Mouse (Mus musculus): ENCODE measurements around the gene P4hb. TPM values are rescaled to one million over a fixed set of nuclear protein-coding genes. Genes with fewer than 3 reads are reported as not detected.

P4hb gene
- polyA plus RNA-seq, 1 experiment from 2014 or later = 425 TPM

GRCm38 (mm10) chr11:120576365-120576981, 3.4 kb upstream of the P4hb start:
- no peak overlapping the region for H3K4me3 ChIP-seq
- peaks cover 26% of the 10 kb centered on the region for H3K36me3 ChIP-seq
- no peak for ATAC-seq (ENCODE audit: low FRiP score, low read depth)
- H3K27me3 ChIP-seq (replicated peaks) = no peaks in the 10 kb centered on the region
- WGBS = 85% methylated on average over 3 of the region's 3 CpGs
- peaks cover 42% of the 10 kb centered on the region for H3K4me1 ChIP-seq
- H3K9me3 ChIP-seq = no peaks in the 10 kb centered on the region
- H3K4me2 ChIP-seq (replicated peaks) = no peak overlapping the region
- H3K9ac ChIP-seq = no peak overlapping the region
- no peak overlapping the region for H3K27ac ChIP-seq

GRCm38 (mm10) chr11:120575940-120576339, 2.9 kb upstream of the P4hb start:
- Histone ChIP-seq H3K4me3 (no peak overlapping the region), H3K36me3 (peaks cover 31% of the 10 kb centered on the region), H3K4me1 (peaks cover 47% of the 10 kb centered on the region), H3K9me3 (no peaks in the 10 kb centered on the region), H3K9ac (no peak overlapping the region), H3K4me2 (replicated peaks) (no peak overlapping the region), H3K27ac (no peak overlapping the region), H3K27me3 (replicated peaks) (no peaks in the 10 kb centered on the region)
- ATAC-seq (ENCODE audit: low FRiP score, low read depth) = no peak

- Histone ChIP-seq H3K4me1 (peaks cover 45% of the 10 kb centered on the region), H3K4me2 (replicated peaks) (no peak overlapping the region), H3K27ac (no peak overlapping the region), H3K4me3 (no peak overlapping the region), H3K36me3 (peaks cover 40% of the 10 kb centered on the region), H3K9me3 (no peaks in the 10 kb centered on the region), H3K9ac (no peak overlapping the region), H3K27me3 (replicated peaks) (no peaks in the 10 kb centered on the region)
- WGBS = 77% methylated on average over 2 of the region's 2 CpGs
- ATAC-seq (ENCODE audit: low FRiP score, low read depth) = no peak
Measured at GRCm38 (mm10) chr11:120575046-120575445, 2.0 kb upstream of the P4hb start.

GRCm38 (mm10) chr11:120574278-120574600, 1.2 kb upstream of the P4hb start:
- WGBS = 53% methylated on average over 5 of the region's 5 CpGs
- no peak overlapping the region for H3K27ac ChIP-seq
- peaks cover 37% of the 10 kb centered on the region for H3K4me1 ChIP-seq
- peak overlapping the region; percentile 77; the same call in 1 of the 2 replicates for H3K9ac ChIP-seq
- peaks cover 38% of the 10 kb centered on the region for H3K36me3 ChIP-seq
- H3K9me3 ChIP-seq = no peaks in the 10 kb centered on the region
- ATAC-seq (ENCODE audit: low FRiP score, low read depth) = no peak
- H3K4me2 ChIP-seq (replicated peaks) = peak overlapping the region; percentile 94
- no peaks in the 10 kb centered on the region for H3K27me3 ChIP-seq (replicated peaks)
- 0 out of 2 replicates have a peak overlapping the region, but pooled peaks have one; percentile 98 for H3K4me3 ChIP-seq

- under 1% methylated on average over 23 of the region's 23 CpGs for WGBS
- no peak; the same call in 1 of the 2 replicates for ATAC-seq (ENCODE audit: low FRiP score, low read depth)
Measured at GRCm38 (mm10) chr11:120573585-120574277, 678 bp upstream of the P4hb start.

GRCm38 (mm10) chr11:120572417-120572751, 669 bp downstream of the P4hb start:
- peak; percentile 49 for ATAC-seq (ENCODE audit: low FRiP score, low read depth)
- Histone ChIP-seq H3K27ac (peak overlapping the region; percentile 72; the same call in 1 of the 2 replicates), H3K9me3 (no peaks in the 10 kb centered on the region), H3K36me3 (peaks cover 35% of the 10 kb centered on the region), H3K4me3 (peak overlapping the region; percentile 98), H3K27me3 (replicated peaks) (no peaks in the 10 kb centered on the region), H3K9ac (peak overlapping the region; percentile 96), H3K4me1 (peaks cover 25% of the 10 kb centered on the region), H3K4me2 (replicated peaks) (peak overlapping the region; percentile 94)
- WGBS = under 1% methylated on average over 23 of the region's 24 CpGs

More at GRCm38 (mm10) chr11:120573585-120574277, 678 bp upstream of the P4hb start:
- Histone ChIP-seq H3K4me2 (replicated peaks) (peak overlapping the region; percentile 94), H3K36me3 (peaks cover 35% of the 10 kb centered on the region), H3K4me1 (peaks cover 31% of the 10 kb centered on the region), H3K4me3 (peak overlapping the region; percentile 98), H3K9ac (peak overlapping the region; percentile 77), H3K27ac (peak overlapping the region; percentile 76; the same call in 1 of the 2 replicates), H3K9me3 (no peaks in the 10 kb centered on the region), H3K27me3 (replicated peaks) (no peaks in the 10 kb centered on the region)

- H3K27me3 ChIP-seq (replicated peaks) = no peaks in the 10 kb centered on the region
- 0 out of 2 replicates have a peak overlapping the region, but pooled peaks have one; percentile 72 for H3K27ac ChIP-seq
- peak overlapping the region; percentile 96 for H3K9ac ChIP-seq
- peak overlapping the region; percentile 94 for H3K4me2 ChIP-seq (replicated peaks)
- peaks cover 25% of the 10 kb centered on the region for H3K4me1 ChIP-seq
- ATAC-seq (ENCODE audit: low FRiP score, low read depth) = no peak
- peaks cover 39% of the 10 kb centered on the region for H3K36me3 ChIP-seq
- 18% methylated on average over 11 of the region's 11 CpGs for WGBS
- H3K9me3 ChIP-seq = no peaks in the 10 kb centered on the region
- peak overlapping the region; percentile 98 for H3K4me3 ChIP-seq
Measured at GRCm38 (mm10) chr11:120571754-120572416, 1.2 kb downstream of the P4hb start.

GRCm38 (mm10) chr11:120571122-120571521, 1.9 kb downstream of the P4hb start:
- Histone ChIP-seq H3K27ac (no peak overlapping the region), H3K27me3 (replicated peaks) (no peaks in the 10 kb centered on the region), H3K4me3 (peak overlapping the region; percentile 98; the same call in 1 of the 2 replicates), H3K4me2 (replicated peaks) (peak overlapping the region; percentile 94), H3K9me3 (no peaks in the 10 kb centered on the region), H3K4me1 (peaks cover 25% of the 10 kb centered on the region), H3K36me3 (peaks cover 46% of the 10 kb centered on the region), H3K9ac (peak overlapping the region; percentile 45; the same call in 1 of the 2 replicates)
- WGBS = 81% methylated on average over 3 of the region's 3 CpGs
- ATAC-seq (ENCODE audit: low FRiP score, low read depth) = no peak

GRCm38 (mm10) chr11:120568324-120568723, 4.7 kb downstream of the P4hb start:
- Histone ChIP-seq H3K36me3 (peaks cover 72% of the 10 kb centered on the region), H3K4me3 (no peak overlapping the region; the same call in 1 of the 2 replicates), H3K27me3 (replicated peaks) (no peaks in the 10 kb centered on the region), H3K4me2 (replicated peaks) (no peak overlapping the region), H3K4me1 (peaks cover 15% of the 10 kb centered on the region), H3K27ac (no peak overlapping the region), H3K9ac (no peak overlapping the region), H3K9me3 (no peaks in the 10 kb centered on the region)
- ATAC-seq (ENCODE audit: low FRiP score, low read depth) = no peak
- WGBS = 95% methylated on average over 6 of the region's 6 CpGs

GRCm38 (mm10) chr11:120565114-120565513, 7.9 kb downstream of the P4hb start:
- H3K27me3 ChIP-seq (replicated peaks) = no peaks in the 10 kb centered on the region
- peaks cover 91% of the 10 kb centered on the region for H3K36me3 ChIP-seq
- H3K9me3 ChIP-seq = no peaks in the 10 kb centered on the region
- ATAC-seq (ENCODE audit: low FRiP score, low read depth) = no peak
- H3K27ac ChIP-seq = no peak overlapping the region
- H3K4me3 ChIP-seq = no peak overlapping the region
- WGBS = 85% methylated on average over 9 of the region's 9 CpGs
- H3K4me2 ChIP-seq (replicated peaks) = no peak overlapping the region
- H3K4me1 ChIP-seq = no peaks in the 10 kb centered on the region
- H3K9ac ChIP-seq = no peak overlapping the region

- H3K9me3 ChIP-seq = 0 out of 2 replicates have a peak, but pooled peaks cover under 1% of the 10 kb centered on the region
- peaks cover 90% of the 10 kb centered on the region for H3K36me3 ChIP-seq
- H3K27ac ChIP-seq = no peak overlapping the region
- no peak for ATAC-seq (ENCODE audit: low FRiP score, low read depth)
- H3K27me3 ChIP-seq (replicated peaks) = no peaks in the 10 kb centered on the region
- WGBS = 95% methylated on average over 13 of the region's 13 CpGs
- no peak overlapping the region for H3K4me2 ChIP-seq (replicated peaks)
- no peak overlapping the region for H3K9ac ChIP-seq
- H3K4me3 ChIP-seq = no peak overlapping the region
- H3K4me1 ChIP-seq = no peaks in the 10 kb centered on the region
Measured at GRCm38 (mm10) chr11:120562949-120563348, 10.1 kb downstream of the P4hb start.
